Mouse (Mus musculus) CH12.LX (cell line): Measurements from ENCODE around the gene Srgap1. TPM values are rescaled to one million over a fixed set of nuclear protein-coding genes. Genes with fewer than 3 reads are reported as not detected.

Experiments
- DNase-seq: peaks from one replicate; pipeline ENCODE4 v3.0.0-alpha.2; 2013; ENCODE audit errors: extremely low read depth
- H3K27ac ChIP-seq: 2 replicates; pipeline ENCODE4 v1.5.1; 2012; ENCODE audit warnings: low read depth, mild to moderate bottlenecking, control low read depth, moderate library complexity; ENCODE audit not compliant: insufficient read depth
- H3K27me3 ChIP-seq: replicated peaks from 2 replicates; pipeline ENCODE3; 2012; ENCODE audit warnings: inconsistent platforms
- H3K36me3 ChIP-seq, 2 experiments: replicated peaks in 1 of 2; 2 replicates each; pipeline versions ENCODE3 to v1.6.1; 2012; ENCODE audit warnings: inconsistent platforms in 1 of 2, low read length in 1 of 2, mild to moderate bottlenecking in 1 of 2, mixed read lengths in 1 of 2, moderate library complexity in 1 of 2; ENCODE audit not compliant: control insufficient read depth in 1 of 2, insufficient read depth in 1 of 2
- H3K4me1 ChIP-seq, 2 experiments: 2 replicates each; pipeline ENCODE4 v1.6.1; 2012; ENCODE audit warnings: inconsistent platforms in 1 of 2, moderate library complexity in 1 of 2; ENCODE audit not compliant: insufficient read depth in 2 of 2, control insufficient read depth in 1 of 2
- H3K4me2 ChIP-seq: 2 replicates; pipeline ENCODE4 v1.6.1; 2012; ENCODE audit warnings: low read depth, mild to moderate bottlenecking, control low read depth; ENCODE audit not compliant: poor library complexity, insufficient read depth, severe bottlenecking
- H3K4me3 ChIP-seq, 3 experiments: fragments of 150-350 bp in 1 of 3; sonication (generic) in 1 of 3; replicated peaks in 1 of 3; 2 replicates each; pipeline versions ENCODE3 to v1.5.1; 2011 to 2012; ENCODE audit warnings: low read depth in 2 of 3, low read length in 2 of 3, mild to moderate bottlenecking in 2 of 3, moderate library complexity in 2 of 3, control low read depth in 1 of 3, improper control_type of control experiment in 1 of 3, inconsistent platforms in 1 of 3, mixed read lengths in 1 of 3; ENCODE audit not compliant: poor library complexity in 1 of 3
- H3K79me2 ChIP-seq: replicated peaks from 2 replicates; pipeline ENCODE4 v1.6.1; 2012; ENCODE audit warnings: mild to moderate bottlenecking, moderate library complexity; ENCODE audit not compliant: control insufficient read depth, poor library complexity, insufficient read depth, severe bottlenecking; ENCODE audit errors: extremely low read depth
- H3K9ac ChIP-seq: 2 replicates; pipeline ENCODE4 v1.6.1; 2012; ENCODE audit warnings: low read depth, mild to moderate bottlenecking, control low read depth, moderate library complexity; ENCODE audit not compliant: insufficient read depth
- H3K9me3 ChIP-seq: replicated peaks from 2 replicates; pipeline ENCODE3; 2012; ENCODE audit warnings: low read length, inconsistent platforms, mixed read lengths
- BHLHE40 ChIP-seq: IDR thresholded peaks from 2 replicates; pipeline ENCODE4 v1.6.1; 2011; ENCODE audit warnings: mild to moderate bottlenecking, low read depth, low read length, improper control_type of control experiment
- CTCF ChIP-seq, 2 experiments: IDR thresholded peaks in 1 of 2; conservative IDR thresholded peaks in 1 of 2; 2 replicates each; pipeline ENCODE4 v1.5.1; 2011 to 2012; ENCODE audit warnings: low read depth in 2 of 2, low read length in 2 of 2, improper control_type of control experiment in 1 of 2, inconsistent platforms in 1 of 2, mild to moderate bottlenecking in 1 of 2, moderate library complexity in 1 of 2
- ELF1 ChIP-seq: IDR thresholded peaks from 2 replicates; pipeline ENCODE4 v1.6.1; 2014; ENCODE audit warnings: low read depth, mild to moderate bottlenecking, inconsistent platforms, low read length, improper control_type of control experiment
- EP300 ChIP-seq: IDR thresholded peaks from 2 replicates; pipeline ENCODE4 v1.6.1; 2011; ENCODE audit warnings: low read length, improper control_type of control experiment
- ETS1 ChIP-seq: conservative IDR thresholded peaks from 2 replicates; pipeline ENCODE4 v1.6.1; 2012; ENCODE audit warnings: low read depth, mild to moderate bottlenecking, inconsistent platforms, low read length, improper control_type of control experiment, moderate library complexity
- JUND ChIP-seq: conservative IDR thresholded peaks from 2 replicates; pipeline ENCODE4 v1.6.1; 2011; ENCODE audit warnings: low read depth, low read length, improper control_type of control experiment
- KAT2A ChIP-seq: IDR thresholded peaks from 2 replicates; pipeline ENCODE4 v1.6.1; 2012; ENCODE audit warnings: low read length, improper control_type of control experiment, inconsistent platforms; ENCODE audit not compliant: insufficient replicate concordance
- MAFK ChIP-seq: IDR thresholded peaks from 2 replicates; pipeline ENCODE4 v1.6.1; 2011; ENCODE audit warnings: low read length, improper control_type of control experiment; ENCODE audit not compliant: insufficient replicate concordance
- MAZ ChIP-seq: IDR thresholded peaks from 2 replicates; pipeline ENCODE4 v1.6.1; 2012; ENCODE audit warnings: low read depth, mild to moderate bottlenecking, inconsistent platforms, low read length, improper control_type of control experiment, moderate library complexity
- MYC ChIP-seq: IDR thresholded peaks from 2 replicates; pipeline ENCODE4 v1.6.1; 2011; ENCODE audit warnings: low read depth, mild to moderate bottlenecking, improper control_type of control experiment, low read length
- PAX5 ChIP-seq: IDR thresholded peaks from 2 replicates; pipeline ENCODE4 v1.6.1; 2012; ENCODE audit warnings: low read length, inconsistent platforms, mixed read lengths
- POLR2A ChIP-seq: IDR thresholded peaks from 2 replicates; pipeline ENCODE4 v1.6.1; 2011; ENCODE audit warnings: low read depth, mild to moderate bottlenecking, improper control_type of control experiment, low read length
- POLR2AphosphoS2 ChIP-seq: IDR thresholded peaks from 2 replicates; pipeline ENCODE4 v1.6.1; 2011; ENCODE audit warnings: low read depth, low read length, improper control_type of control experiment
- RCOR1 ChIP-seq: conservative IDR thresholded peaks from 2 replicates; pipeline ENCODE4 v1.6.1; 2012; ENCODE audit warnings: low read depth, mild to moderate bottlenecking, inconsistent platforms, low read length, improper control_type of control experiment
- SIN3A ChIP-seq: IDR thresholded peaks from 2 replicates; pipeline ENCODE4 v1.6.1; 2012; ENCODE audit warnings: low read length, improper control_type of control experiment, inconsistent platforms
- SMC3 ChIP-seq: IDR thresholded peaks from 2 replicates; pipeline ENCODE4 v1.6.1; 2011; ENCODE audit warnings: low read depth, low read length, improper control_type of control experiment
- TCF12 ChIP-seq: IDR thresholded peaks from 2 replicates; pipeline ENCODE4 v1.6.1; 2014; ENCODE audit warnings: low read depth, mild to moderate bottlenecking, inconsistent platforms, low read length, improper control_type of control experiment
- UBTF ChIP-seq: IDR thresholded peaks from 2 replicates; pipeline ENCODE4 v1.6.1; 2012; ENCODE audit warnings: low read depth, mild to moderate bottlenecking, inconsistent platforms, low read length, improper control_type of control experiment, moderate library complexity
- USF1 ChIP-seq: IDR thresholded peaks from 2 replicates; pipeline ENCODE4 v1.6.1; 2014; ENCODE audit warnings: low read depth, mild to moderate bottlenecking, inconsistent platforms, low read length, improper control_type of control experiment
- ZC3H11A ChIP-seq: IDR thresholded peaks from 2 replicates; pipeline ENCODE4 v1.6.1; 2012; ENCODE audit warnings: low read depth, mild to moderate bottlenecking, inconsistent platforms, low read length, improper control_type of control experiment
- ZMIZ1 ChIP-seq: IDR thresholded peaks from 2 replicates; pipeline ENCODE4 v1.6.1; 2012; ENCODE audit warnings: low read depth, mild to moderate bottlenecking, inconsistent platforms, low read length, improper control_type of control experiment
- dilution Hi-C: fragments of 300-500 bp; cut with MboI; formaldehyde crosslinking; loops from 2 replicates; pipeline ENCODE4 v1.14.3; 2020; ENCODE audit warnings: low sequenced_read_pairs; ENCODE audit not compliant: extremely low pct_unique_long_range_greater_than_20kb, extremely low pct_ligation_motif_present
- in situ Hi-C: fragments of 300-500 bp; cut with MboI; formaldehyde crosslinking; loops from 3 replicates; pipeline ENCODE4 v1.14.3; 2019; ENCODE audit warnings: low sequenced_read_pairs, low pct_ligation_motif_present, low pct_unique_long_range_greater_than_20kb, mixed read lengths
- polyA plus RNA-seq: library from polyadenylated mRNA; unstranded; fragments of >175 nt; gene quantifications from 2 replicates; pipeline ENCODE4 v1.2.1, GENCODE M21; 2012; ENCODE audit warnings: low read depth; ENCODE audit not compliant: insufficient read length
- total RNA-seq, 2 experiments: library from RNA; depleted of rRNA; stranded (reverse); fragments of 300-350 nt in 1 of 2; fragments of >200 nt in 1 of 2; gene quantifications; 2 replicates each; pipeline ENCODE4 v1.2.3; 2012 to 2014

Srgap1 gene
- total and polyA plus RNA-seq, 3 experiments, result not detected

DNA sequence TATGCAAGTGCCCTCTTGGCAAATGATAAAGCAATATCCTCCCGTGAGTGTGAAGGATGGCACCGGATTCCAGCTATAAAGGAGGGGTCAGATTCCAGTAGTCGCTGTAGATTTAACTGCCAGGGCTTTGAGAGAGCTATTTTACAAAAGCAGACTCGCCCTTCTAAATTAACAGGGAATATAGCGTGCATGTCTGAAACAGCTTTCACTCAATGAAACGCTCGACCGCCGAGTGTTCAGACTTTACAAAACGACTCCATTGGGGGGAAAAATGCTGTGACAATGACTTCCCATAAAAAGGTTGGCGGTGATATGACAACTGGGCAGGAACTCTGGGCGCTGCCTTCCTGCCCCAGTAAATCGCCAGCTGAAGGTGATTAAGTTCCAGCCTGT is 608 bp downstream of the Srgap1 start:
- TF ChIP-seq POLR2A, result no peak
- TF ChIP-seq MAZ, result no peak
- no peak for TF ChIP-seq EP300
- Histone ChIP-seq H3K4me3 (no peak overlapping the region), H3K4me2 (no peak overlapping the region), H3K9ac (no peak overlapping the region), H3K27ac (no peak overlapping the region), H3K79me2 (no peaks in the 10 kb centered on the region), H3K9me3 (peaks cover 12% of the 10 kb centered on the region), H3K4me1 (peaks cover 0 to 9% of the 10 kb centered on the region in 2 experiments; a peak in 1 of 4 replicates), H3K36me3 (no peaks in the 10 kb centered on the region), H3K27me3 (no peaks in the 10 kb centered on the region)
- no peak for DNase-seq
- dilution Hi-C loops (no loop called here), in situ Hi-C loops (no loop called here)

DNA sequence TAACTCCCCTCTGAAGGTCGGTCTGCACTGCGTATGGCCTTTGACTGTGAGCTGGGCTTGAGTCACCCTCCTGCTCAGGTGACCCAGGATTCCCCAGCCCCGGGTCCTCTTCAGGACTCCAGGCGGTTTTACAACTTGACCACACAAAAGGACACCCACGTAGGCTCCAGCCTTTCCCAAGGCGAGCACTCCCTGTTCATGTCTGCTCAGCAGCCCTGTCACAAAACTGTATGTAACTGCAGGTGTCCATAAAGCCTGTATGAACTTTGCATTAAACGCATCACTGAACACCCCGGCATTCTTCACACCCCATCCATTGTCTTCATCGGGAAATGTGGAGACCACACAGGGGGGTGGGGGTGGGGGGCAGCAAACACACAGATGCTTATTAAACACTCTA is 1.2 kb downstream of the Srgap1 start:
- peaks cover 0 to 9% of the 10 kb centered on the region in 2 experiments; a peak in 1 of 4 replicates for H3K4me1 ChIP-seq
- in situ Hi-C loops, result no loop called here
- no peak overlapping the region for H3K9ac ChIP-seq
- H3K4me2 ChIP-seq, result no peak overlapping the region
- peaks cover 12% of the 10 kb centered on the region for H3K9me3 ChIP-seq
- no peak overlapping the region for H3K27ac ChIP-seq
- no peak for DNase-seq
- dilution Hi-C loops, result no loop called here
- no peak overlapping the region for H3K4me3 ChIP-seq
- no peaks in the 10 kb centered on the region for H3K79me2 ChIP-seq
- no peaks in the 10 kb centered on the region for H3K27me3 ChIP-seq
- TF ChIP-seq SMC3 (no peak), ZMIZ1 (no peak), ZC3H11A (no peak), RCOR1 (no peak), BHLHE40 (no peak), MAFK (no peak), CTCF (conservative IDR thresholded peaks at IDR 0.05 in 1 of 2, IDR thresholded peaks at IDR 0.05 in 1 of 2; ENCODE audit: low read depth in 2 of 2, low read length in 2 of 2) (no peak), POLR2AphosphoS2 (no peak), JUND (no peak), USF1 (no peak), TCF12 (no peak), UBTF (no peak)
- no peaks in the 10 kb centered on the region for H3K36me3 ChIP-seq

DNA sequence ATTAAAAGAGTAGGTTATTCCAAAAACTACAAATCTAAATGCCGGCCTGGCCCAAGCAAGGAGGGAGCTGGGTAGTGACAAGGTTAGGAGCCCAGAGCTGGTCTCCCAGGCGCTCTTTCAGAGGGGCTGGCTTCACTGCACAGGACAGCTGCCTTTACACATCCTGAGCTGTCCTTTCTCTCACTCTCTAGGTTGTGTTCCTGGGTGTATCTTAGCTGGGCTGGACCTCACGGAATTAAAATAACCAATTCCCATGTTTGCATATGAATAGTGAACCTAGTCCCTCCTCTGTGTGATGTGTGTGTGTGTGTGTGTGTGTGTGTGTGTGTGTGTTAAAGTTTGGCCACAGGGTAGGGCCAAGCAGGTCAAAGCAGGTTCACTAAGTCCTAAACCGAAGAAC is 2.2 kb downstream of the Srgap1 start:
- Histone ChIP-seq H3K9ac (no peak overlapping the region), H3K27me3 (no peaks in the 10 kb centered on the region), H3K9me3 (peaks cover 16% of the 10 kb centered on the region), H3K4me1 (peaks cover 0 to 9% of the 10 kb centered on the region in 2 experiments; a peak in 1 of 4 replicates), H3K36me3 (no peaks in the 10 kb centered on the region), H3K27ac (no peak overlapping the region), H3K4me2 (no peak overlapping the region), H3K4me3 (no peak overlapping the region), H3K79me2 (no peaks in the 10 kb centered on the region)
- DNase-seq, result no peak
- dilution Hi-C loops (no loop called here), in situ Hi-C loops (no loop called here)
- TF ChIP-seq PAX5, result no peak
- no peak for TF ChIP-seq TCF12
- TF ChIP-seq ETS1, result no peak
- TF ChIP-seq BHLHE40, result no peak
- TF ChIP-seq EP300, result no peak
- no peak for TF ChIP-seq MYC
- TF ChIP-seq JUND, result no peak
- no peak for TF ChIP-seq SIN3A
- no peak for TF ChIP-seq KAT2A
- TF ChIP-seq UBTF, result no peak
- TF ChIP-seq ELF1, result no peak
